Mouse (Mus musculus): ENCODE results near the gene Fas.

Fas gene

GRCm38 (mm10) chr19:34369551-34369950 lies 79.1 kb downstream of the Fas start:
- DNase-seq (ENCODE audit: low spot score) = no peak

GRCm38 (mm10) chr19:34370397-34370796 lies 79.9 kb downstream of the Fas start:
- no peak for DNase-seq (ENCODE audit: low spot score)

Data from yolk sac, embryonic 10.5 days (tissue).